Mouse (Mus musculus) intestine, embryonic 14.5 days (tissue): ENCODE data around the gene Nacc1. TPM values are rescaled to one million over a fixed set of nuclear protein-coding genes. Genes with fewer than 3 reads are reported as not detected.
A peak's percentile ranks its signal among the peaks of the same experiment; 100 is the strongest.

Source experiments
- ATAC-seq: fragments of 200-750 bp; cut with Nextera tagmentation; replicated peaks from 2 replicates; pipeline ENCODE4 v1.8.0; 2017; ENCODE audit warnings: low read depth, moderate number of reproducible peaks, moderate TSS enrichment, moderate library complexity; ENCODE audit not compliant: low FRiP score, low TSS enrichment
- DNase-seq: peaks from one replicate; pipeline ENCODE4 v3.0.0-alpha.2; 2018; ENCODE audit warnings: low spot score
- H3K27ac ChIP-seq: fragments of 300-500 bp; sonication (generic); 2 replicates; pipeline ENCODE4 v1.5.1; 2014; ENCODE audit warnings: low read depth, mild to moderate bottlenecking, control low read depth
- H3K27me3 ChIP-seq: fragments of 300-500 bp; sonication (generic); replicated peaks from 2 replicates; pipeline ENCODE4 v1.6.1; 2014; ENCODE audit warnings: low read length, control low read depth; ENCODE audit not compliant: control insufficient read depth, insufficient read depth
- H3K36me3 ChIP-seq: fragments of 300-500 bp; sonication (generic); 2 replicates; pipeline ENCODE4 v1.6.1; 2014; ENCODE audit warnings: low read length, control low read depth; ENCODE audit not compliant: control insufficient read depth, insufficient read depth
- H3K4me1 ChIP-seq: fragments of 300-500 bp; sonication (generic); replicated peaks from 2 replicates; pipeline ENCODE4 v1.6.1; 2014; ENCODE audit warnings: low read length, control low read depth, mixed read lengths; ENCODE audit not compliant: control insufficient read depth, insufficient read depth
- H3K4me2 ChIP-seq: fragments of 300-500 bp; sonication (generic); 2 replicates; pipeline ENCODE4 v1.6.1; 2014; ENCODE audit warnings: low read length
- H3K4me3 ChIP-seq: fragments of 300-500 bp; sonication (generic); 2 replicates; pipeline ENCODE4 v1.5.1; 2014; ENCODE audit warnings: low read depth, low read length, control low read depth, mixed read lengths
- H3K9ac ChIP-seq: fragments of 300-500 bp; sonication (generic); 2 replicates; pipeline ENCODE4 v1.6.1; 2014; ENCODE audit warnings: mild to moderate bottlenecking, low read length
- H3K9me3 ChIP-seq: fragments of 300-500 bp; sonication (generic); 2 replicates; pipeline ENCODE4 v1.6.1; 2016; ENCODE audit warnings: low read length, control low read depth; ENCODE audit not compliant: control insufficient read depth
- WGBS: fragments of 180-500 bp; shearing (Covaris S2); extraction: QIAGEN DNeasy Blood & Tissue Kit; methylation state at CpG from one replicate; pipeline ENCODE4 v1.1.7; 2014; 5-methylcytosine and 5-hydroxymethylcytosine counted together
- polyA plus RNA-seq: library from polyadenylated mRNA; unstranded; fragments of >200 nt; fragmentation: Nextera tagmentation; extraction: Ambion mirVana; gene quantifications from 2 replicates; pipeline ENCODE4 v1.2.1, GENCODE M21; 2014

Gene Nacc1
- polyA plus RNA-seq, 1 experiment from 2014 or later, result 25.0 TPM

- no peaks in the 10 kb centered on the region for H3K36me3 ChIP-seq
- H3K4me3 ChIP-seq, result peak overlapping the region; percentile 96
- ATAC-seq, result no peak
- DNase-seq, result peak; percentile 85
- H3K27ac ChIP-seq, result peak overlapping the region; percentile 99
- WGBS, result 3% methylated on average over 33 of the region's 33 CpGs
- H3K4me2 ChIP-seq, result peak overlapping the region; percentile 77
- no peaks in the 10 kb centered on the region for H3K9me3 ChIP-seq
- H3K27me3 ChIP-seq, result no peaks in the 10 kb centered on the region
- peak overlapping the region; percentile 94 for H3K9ac ChIP-seq
- H3K4me1 ChIP-seq, result peaks cover 50% of the 10 kb centered on the region
Measured at GRCm38 (mm10) chr8:84659936-84660818, 27.5 kb downstream of the Nacc1 start.

GRCm38 (mm10) chr8:84658951-84659350, 28.7 kb downstream of the Nacc1 start:
- H3K27me3 ChIP-seq, result no peaks in the 10 kb centered on the region
- ATAC-seq (no peak), DNase-seq (no peak)
- no peaks in the 10 kb centered on the region for H3K9me3 ChIP-seq
- WGBS, result 41% methylated on average over 1 of the region's 1 CpGs
- H3K9ac ChIP-seq, result no peak overlapping the region
- no peaks in the 10 kb centered on the region for H3K36me3 ChIP-seq
- H3K4me2 ChIP-seq, result peak overlapping the region; percentile 77; the same call in 1 of the 2 replicates
- peak overlapping the region; percentile 99; the same call in 1 of the 2 replicates for H3K27ac ChIP-seq
- peaks cover 57% of the 10 kb centered on the region for H3K4me1 ChIP-seq
- H3K4me3 ChIP-seq, result no peak overlapping the region

- DNase-seq (no peak), ATAC-seq (no peak)
- Histone ChIP-seq H3K27me3 (no peaks in the 10 kb centered on the region), H3K4me3 (no peak overlapping the region), H3K36me3 (no peaks in the 10 kb centered on the region), H3K4me2 (peak overlapping the region; percentile 87), H3K4me1 (peaks cover 56% of the 10 kb centered on the region), H3K9me3 (no peaks in the 10 kb centered on the region), H3K9ac (no peak overlapping the region), H3K27ac (peak overlapping the region; percentile 99)
- 34% methylated on average over 4 of the region's 4 CpGs for WGBS
Measured at GRCm38 (mm10) chr8:84657680-84658079, 30.0 kb downstream of the Nacc1 start.

GRCm38 (mm10) chr8:84657203-84657602, 30.5 kb downstream of the Nacc1 start:
- H3K9me3 ChIP-seq, result no peaks in the 10 kb centered on the region
- H3K4me1 ChIP-seq, result peaks cover 56% of the 10 kb centered on the region
- DNase-seq (no peak), ATAC-seq (0 out of 2 replicates have a peak, but pooled peaks have one; percentile 1)
- no peaks in the 10 kb centered on the region for H3K36me3 ChIP-seq
- no peaks in the 10 kb centered on the region for H3K27me3 ChIP-seq
- peak overlapping the region; percentile 52; the same call in 1 of the 2 replicates for H3K4me3 ChIP-seq
- H3K4me2 ChIP-seq, result peak overlapping the region; percentile 87
- H3K9ac ChIP-seq, result peak overlapping the region; percentile 71; the same call in 1 of the 2 replicates
- H3K27ac ChIP-seq, result peak overlapping the region; percentile 99

GRCm38 (mm10) chr8:84656641-84657126, 31.0 kb downstream of the Nacc1 start:
- H3K27ac ChIP-seq, result peak overlapping the region; percentile 99
- H3K9me3 ChIP-seq, result no peaks in the 10 kb centered on the region
- peaks cover 56% of the 10 kb centered on the region for H3K4me1 ChIP-seq
- no peaks in the 10 kb centered on the region for H3K27me3 ChIP-seq
- H3K9ac ChIP-seq, result peak overlapping the region; percentile 71
- no peaks in the 10 kb centered on the region for H3K36me3 ChIP-seq
- peak overlapping the region; percentile 87 for H3K4me2 ChIP-seq
- WGBS, result under 1% methylated on average over 23 of the region's 23 CpGs
- ATAC-seq, result peak; percentile 59
- H3K4me3 ChIP-seq, result peak overlapping the region; percentile 52
- DNase-seq, result peak; percentile 87

GRCm38 (mm10) chr8:84656191-84656525, 31.5 kb downstream of the Nacc1 start:
- no peaks in the 10 kb centered on the region for H3K9me3 ChIP-seq
- peak overlapping the region; percentile 71 for H3K9ac ChIP-seq
- no peaks in the 10 kb centered on the region for H3K27me3 ChIP-seq
- no peaks in the 10 kb centered on the region for H3K36me3 ChIP-seq
- WGBS, result under 1% methylated on average over 10 of the region's 10 CpGs
- DNase-seq (no peak), ATAC-seq (no peak; the same call in 1 of the 2 replicates)
- peaks cover 56% of the 10 kb centered on the region for H3K4me1 ChIP-seq
- peak overlapping the region; percentile 52 for H3K4me3 ChIP-seq
- H3K27ac ChIP-seq, result peak overlapping the region; percentile 99
- peak overlapping the region; percentile 87 for H3K4me2 ChIP-seq

GRCm38 (mm10) chr8:84655336-84656190, 32.1 kb downstream of the Nacc1 start:
- ATAC-seq, result peak; percentile 71

GRCm38 (mm10) chr8:84654597-84654996, 33.1 kb downstream of the Nacc1 start:
- ATAC-seq, result no peak
- Histone ChIP-seq H3K9ac (no peak overlapping the region), H3K4me1 (peaks cover 48% of the 10 kb centered on the region), H3K4me3 (no peak overlapping the region), H3K27me3 (no peaks in the 10 kb centered on the region), H3K36me3 (no peaks in the 10 kb centered on the region), H3K4me2 (no peak overlapping the region; the same call in 1 of the 2 replicates), H3K9me3 (no peaks in the 10 kb centered on the region), H3K27ac (peak overlapping the region; percentile 99)
- no peak for DNase-seq
- 44% methylated on average over 4 of the region's 4 CpGs for WGBS

More at GRCm38 (mm10) chr8:84655336-84656190, 32.1 kb downstream of the Nacc1 start:
- H3K4me1 ChIP-seq, result peaks cover 53% of the 10 kb centered on the region
- H3K27ac ChIP-seq, result peak overlapping the region; percentile 99
- WGBS, result 2% methylated on average over 15 of the region's 15 CpGs
- peak overlapping the region; percentile 71 for H3K9ac ChIP-seq
- H3K9me3 ChIP-seq, result no peaks in the 10 kb centered on the region
- H3K4me3 ChIP-seq, result peak overlapping the region; percentile 52
- DNase-seq, result peak; percentile 81
- H3K27me3 ChIP-seq, result no peaks in the 10 kb centered on the region
- no peaks in the 10 kb centered on the region for H3K36me3 ChIP-seq
- peak overlapping the region; percentile 87 for H3K4me2 ChIP-seq
